Mouse (Mus musculus) embryonic facial prominence, embryonic 10.5 days (tissue): ENCODE data around the gene Cbfa2t2. TPM values are rescaled to one million over a fixed set of nuclear protein-coding genes. Genes with fewer than 3 reads are reported as not detected.
A peak's percentile ranks its signal among the peaks of the same experiment; 100 is the strongest.

Source experiments
- DNase-seq: peaks from one replicate; pipeline ENCODE4 v3.0.0-alpha.2; 2017; ENCODE audit warnings: low spot score
- H3K27ac ChIP-seq: fragments of 300-500 bp; sonication (generic); replicated peaks from 2 replicates; pipeline ENCODE4 v1.5.1; 2016; ENCODE audit warnings: mild to moderate bottlenecking
- H3K27me3 ChIP-seq: fragments of 300-500 bp; sonication (generic); replicated peaks from 2 replicates; pipeline ENCODE4 v1.6.1; 2016; ENCODE audit warnings: low read depth, mild to moderate bottlenecking; ENCODE audit not compliant: poor library complexity, severe bottlenecking
- H3K36me3 ChIP-seq: fragments of 300-500 bp; sonication (generic); replicated peaks from 2 replicates; pipeline ENCODE4 v1.6.1; 2016; ENCODE audit warnings: mild to moderate bottlenecking, moderate library complexity
- H3K4me1 ChIP-seq: fragments of 300-500 bp; sonication (generic); 2 replicates; pipeline ENCODE4 v1.6.1; 2016
- H3K4me3 ChIP-seq: fragments of 300-500 bp; sonication (generic); 2 replicates; pipeline ENCODE4 v1.5.1; 2016; ENCODE audit warnings: mild to moderate bottlenecking, moderate library complexity
- H3K9me3 ChIP-seq: fragments of 300-500 bp; sonication (generic); 2 replicates; pipeline ENCODE4 v1.6.1; 2016; ENCODE audit warnings: mild to moderate bottlenecking
- WGBS: fragments of 180-500 bp; shearing (Covaris S2); methylation state at CpG from one replicate; pipeline ENCODE4 v1.1.7; 2016; 5-methylcytosine and 5-hydroxymethylcytosine counted together
- polyA plus RNA-seq: library from polyadenylated mRNA; unstranded; fragments of >200 nt; fragmentation: Nextera tagmentation; extraction: Ambion mirVana; gene quantifications from 2 replicates; pipeline ENCODE4 v1.2.1, GENCODE M21; 2016

Gene Cbfa2t2
- polyA plus RNA-seq, 1 experiment from 2014 or later, result 68.8 TPM

DNA sequence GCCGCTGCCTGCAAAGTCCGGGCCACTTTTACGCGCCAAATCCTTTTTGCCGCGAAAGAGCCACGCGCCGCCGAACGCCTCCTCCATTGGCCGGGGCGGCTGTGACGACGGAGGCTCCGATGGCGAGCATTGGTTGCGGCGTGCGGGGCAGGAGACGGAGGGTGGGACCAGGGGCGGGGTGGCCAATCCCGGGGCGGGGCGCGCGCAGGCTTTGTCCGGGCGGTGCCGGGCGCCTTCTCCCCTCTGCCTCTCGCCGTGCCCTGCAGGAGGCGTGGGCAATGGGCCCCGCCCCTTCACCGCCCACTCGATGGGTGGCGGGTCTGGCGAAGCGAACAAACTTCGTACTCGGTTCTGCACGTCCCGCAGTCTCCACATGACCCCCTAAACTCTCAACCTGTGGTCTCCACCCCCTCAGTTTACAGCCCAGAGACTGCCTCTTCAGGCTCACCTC, 133.6 kb downstream of the Cbfa2t2 start, which contains the start of gene E2f1:
Gene E2f1, minus strand, starts transcription at position 57 of the 451 bp plus-strand sequence.
- 0 out of 2 replicates have a peak, but pooled peaks cover 4% of the 10 kb centered on the region for H3K36me3 ChIP-seq
- no peaks in the 10 kb centered on the region for H3K9me3 ChIP-seq
- peaks cover 52% of the 10 kb centered on the region for H3K4me1 ChIP-seq
- peak within 1 kb of the TSS; percentile 90 for H3K4me3 ChIP-seq
- WGBS, result under 1% methylated on average over 44 of the region's 44 CpGs
- H3K27me3 ChIP-seq, result no peaks in the 10 kb centered on the region
- DNase-seq, result peak; percentile 100
- peak within 1 kb of the TSS; percentile 97 for H3K27ac ChIP-seq

GRCm38 (mm10) chr2:154570666-154571065, 134.4 kb downstream of the Cbfa2t2 start:
- 79% methylated on average over 4 of the region's 4 CpGs for WGBS
- Histone ChIP-seq H3K9me3 (no peaks in the 10 kb centered on the region), H3K4me1 (peaks cover 48% of the 10 kb centered on the region), H3K36me3 (no peaks in the 10 kb centered on the region), H3K4me3 (peak overlapping the region; percentile 90), H3K27me3 (no peaks in the 10 kb centered on the region), H3K27ac (no peak overlapping the region; the same call in 1 of the 2 replicates)
- DNase-seq, result no peak

DNA sequence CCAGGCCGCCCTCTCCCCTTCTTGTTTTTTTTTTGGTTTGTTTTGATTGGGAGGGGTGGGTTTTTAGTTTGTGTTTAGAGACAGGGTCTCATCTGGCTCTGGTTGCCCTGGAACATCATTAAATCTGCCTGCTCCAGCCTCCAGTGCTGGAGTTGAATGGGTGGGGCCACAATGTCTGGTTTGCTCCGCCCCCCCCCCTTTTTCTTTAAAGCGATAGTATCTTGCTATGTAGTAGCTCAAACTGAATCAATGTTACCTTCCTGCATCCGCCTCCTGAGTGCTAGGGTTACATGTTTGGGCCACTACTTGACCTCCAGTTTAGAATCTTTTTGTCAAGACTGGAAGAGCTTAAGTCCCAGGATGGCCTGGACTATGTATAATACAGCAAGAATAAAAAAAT, 135.0 kb downstream of the Cbfa2t2 start:
- no peaks in the 10 kb centered on the region for H3K27me3 ChIP-seq
- WGBS, result 81% methylated on average over 4 of the region's 4 CpGs
- H3K27ac ChIP-seq, result no peak overlapping the region
- H3K36me3 ChIP-seq, result no peaks in the 10 kb centered on the region
- H3K9me3 ChIP-seq, result no peaks in the 10 kb centered on the region
- H3K4me3 ChIP-seq, result no peak overlapping the region
- no peak for DNase-seq
- H3K4me1 ChIP-seq, result peaks cover 44% of the 10 kb centered on the region

DNA sequence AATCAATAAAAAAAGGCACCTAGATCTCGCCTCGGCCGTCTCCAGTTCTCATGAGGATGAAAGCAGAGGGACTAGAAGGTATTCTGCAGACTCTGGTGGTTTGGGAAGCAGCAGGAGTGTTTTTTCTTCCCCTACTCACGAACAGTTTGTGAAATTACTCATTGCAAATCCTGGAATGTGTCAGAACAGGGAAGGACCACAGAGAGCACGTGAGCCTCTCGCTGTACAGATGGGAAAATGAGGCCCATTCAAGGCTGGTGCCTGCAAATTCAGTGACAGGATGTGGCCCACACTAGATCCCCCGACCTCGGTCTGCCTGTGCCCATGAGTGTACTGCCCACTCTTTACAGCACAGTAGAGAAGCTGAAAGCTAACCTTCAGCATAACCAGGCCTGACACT, 135.7 kb downstream of the Cbfa2t2 start:
- H3K27ac ChIP-seq, result no peak overlapping the region
- no peaks in the 10 kb centered on the region for H3K27me3 ChIP-seq
- peaks cover 44% of the 10 kb centered on the region for H3K4me1 ChIP-seq
- no peaks in the 10 kb centered on the region for H3K36me3 ChIP-seq
- DNase-seq, result no peak
- no peak overlapping the region for H3K4me3 ChIP-seq
- H3K9me3 ChIP-seq, result no peaks in the 10 kb centered on the region
- WGBS, result 82% methylated on average over 8 of the region's 8 CpGs

DNA sequence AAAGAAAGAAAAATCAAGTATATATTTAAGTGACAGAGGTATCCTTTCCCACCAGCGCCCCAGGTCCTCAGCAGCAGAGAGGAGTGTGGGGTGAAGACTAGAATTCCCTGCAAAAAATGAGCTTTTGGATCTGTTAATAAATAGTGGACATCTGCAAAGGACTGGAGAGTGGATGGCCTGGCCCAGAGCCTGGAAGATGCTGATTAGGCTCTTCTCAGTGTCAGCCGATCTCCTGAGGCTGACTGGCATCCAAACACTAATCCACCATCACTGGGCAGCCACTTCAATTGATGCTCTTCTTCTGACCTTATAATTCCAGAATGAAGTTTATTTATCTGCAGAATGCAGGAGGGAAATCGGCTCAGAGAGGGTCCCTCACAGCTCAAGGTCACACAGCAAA, 136.7 kb downstream of the Cbfa2t2 start:
- Histone ChIP-seq H3K4me3 (no peak overlapping the region), H3K27me3 (no peaks in the 10 kb centered on the region), H3K36me3 (no peaks in the 10 kb centered on the region), H3K9me3 (no peaks in the 10 kb centered on the region), H3K27ac (no peak overlapping the region), H3K4me1 (peaks cover 44% of the 10 kb centered on the region)
- no peak for DNase-seq
- 89% methylated on average over 3 of the region's 3 CpGs for WGBS

DNA sequence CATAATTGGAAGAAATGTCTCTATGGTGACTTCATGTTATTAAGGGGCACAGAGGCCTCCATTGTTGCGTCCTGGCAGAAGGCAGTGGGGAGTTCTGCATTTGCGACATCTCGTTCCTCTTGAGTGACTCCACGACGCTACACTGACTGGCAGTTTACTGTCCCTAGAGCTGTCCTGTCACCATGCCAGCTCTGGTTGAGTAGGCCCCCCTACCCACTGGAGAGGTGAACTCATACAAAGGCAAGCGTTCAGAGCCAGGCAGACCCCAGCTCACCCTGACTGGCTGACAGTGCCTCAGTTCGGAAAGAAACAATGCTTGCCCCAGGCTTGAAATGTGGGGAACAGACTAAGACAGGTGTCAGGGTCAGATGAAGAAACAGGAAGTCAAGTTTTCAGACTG, 138.0 kb downstream of the Cbfa2t2 start:
- Histone ChIP-seq H3K27me3 (no peaks in the 10 kb centered on the region), H3K27ac (no peak overlapping the region), H3K36me3 (no peaks in the 10 kb centered on the region), H3K9me3 (no peaks in the 10 kb centered on the region), H3K4me1 (peaks cover 31% of the 10 kb centered on the region), H3K4me3 (no peak overlapping the region)
- 55% methylated on average over 7 of the region's 7 CpGs for WGBS
- DNase-seq, result no peak

DNA sequence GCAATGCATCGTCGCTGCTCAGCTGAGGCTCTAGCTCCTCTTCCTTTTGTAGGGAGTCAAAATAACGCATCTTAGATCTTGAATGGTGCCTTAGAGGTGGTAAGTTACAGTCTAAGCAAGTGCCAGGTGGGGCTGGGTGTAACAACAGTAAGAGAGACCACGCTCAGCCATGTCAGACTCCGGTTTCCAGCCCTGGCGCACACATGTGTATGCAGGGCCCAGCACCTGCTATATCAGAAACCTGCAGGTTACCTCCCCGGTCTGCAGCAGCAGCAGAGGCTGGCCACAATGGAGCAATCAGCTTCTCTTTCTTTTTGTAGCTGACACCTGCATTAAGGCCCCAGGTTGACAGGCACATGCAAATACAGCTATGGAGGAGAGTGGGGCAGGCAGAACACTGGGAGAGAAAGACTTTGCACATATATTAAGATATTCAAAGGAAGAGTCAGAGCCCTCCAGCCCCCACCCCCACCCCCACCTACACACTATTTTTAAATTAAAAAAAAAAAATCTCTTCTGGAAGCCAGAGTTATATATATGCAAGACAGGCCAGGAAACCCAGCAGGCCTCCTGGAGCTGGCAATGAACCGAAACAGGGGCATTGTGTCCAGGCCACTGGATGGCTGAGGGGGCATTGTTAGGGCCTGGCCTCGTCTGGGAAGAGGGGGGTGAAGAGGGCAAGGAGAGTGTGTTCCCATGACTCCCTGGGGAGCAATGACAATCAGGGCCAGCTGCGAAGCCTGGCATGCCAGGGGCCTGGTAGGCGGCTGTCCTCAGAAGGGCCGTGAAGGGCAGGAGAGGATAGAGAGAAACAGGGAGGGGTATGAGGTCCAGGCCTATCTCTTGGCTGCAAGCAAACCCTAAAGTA, 140.8 kb downstream of the Cbfa2t2 start:
- Histone ChIP-seq H3K4me3 (no peak overlapping the region), H3K4me1 (peaks cover 21% of the 10 kb centered on the region), H3K27me3 (no peaks in the 10 kb centered on the region), H3K27ac (peak overlapping the region; percentile 57), H3K36me3 (no peaks in the 10 kb centered on the region), H3K9me3 (no peaks in the 10 kb centered on the region)
- peak; percentile 32 for DNase-seq
- 41% methylated on average over 12 of the region's 12 CpGs for WGBS

DNA sequence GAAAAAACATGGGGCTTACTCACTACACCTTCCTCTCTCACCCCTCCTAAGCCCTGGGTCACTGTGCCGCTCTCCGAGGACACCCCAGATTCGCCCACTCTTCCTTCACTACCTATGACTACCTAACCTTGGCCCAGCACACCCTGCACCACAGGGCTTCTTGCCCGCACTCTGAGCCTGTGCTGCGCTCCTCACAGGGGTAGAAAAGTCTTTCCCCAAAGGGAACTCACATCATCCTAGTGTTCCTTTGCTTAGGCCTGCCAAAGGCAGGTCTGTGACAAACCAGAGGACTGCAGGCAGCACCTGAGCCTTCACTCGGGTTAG, 141.4 kb downstream of the Cbfa2t2 start:
- Histone ChIP-seq H3K9me3 (no peaks in the 10 kb centered on the region), H3K27ac (peak overlapping the region; percentile 57), H3K4me1 (peaks cover 21% of the 10 kb centered on the region), H3K4me3 (no peak overlapping the region), H3K36me3 (no peaks in the 10 kb centered on the region), H3K27me3 (no peaks in the 10 kb centered on the region)
- 76% methylated on average over 6 of the region's 6 CpGs for WGBS
- no peak for DNase-seq

DNA sequence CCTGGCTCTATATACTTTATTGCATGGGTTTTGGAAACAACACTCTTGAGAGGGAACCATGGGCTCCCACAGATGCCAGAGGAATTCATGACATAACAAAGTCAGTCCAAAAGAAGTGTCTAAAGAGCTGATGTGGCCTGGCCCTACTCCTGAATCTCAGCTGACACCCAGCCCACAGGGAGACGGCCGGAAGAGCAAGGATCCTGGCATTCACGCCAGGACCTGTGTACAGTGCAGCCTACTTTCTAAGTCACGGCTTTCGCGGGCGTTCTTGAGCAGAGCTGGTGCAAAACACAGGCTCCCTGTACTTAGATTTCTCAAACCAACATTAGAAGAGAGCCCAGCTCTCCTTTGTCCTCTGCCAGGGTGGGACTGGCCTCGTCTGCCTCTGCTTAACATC, 144.3 kb downstream of the Cbfa2t2 start:
- H3K4me3 ChIP-seq, result no peak overlapping the region
- WGBS, result 85% methylated on average over 8 of the region's 8 CpGs
- peaks cover 33% of the 10 kb centered on the region for H3K4me1 ChIP-seq
- H3K27ac ChIP-seq, result 0 out of 2 replicates have a peak overlapping the region, but pooled peaks have one; percentile 14
- no peaks in the 10 kb centered on the region for H3K36me3 ChIP-seq
- H3K9me3 ChIP-seq, result no peaks in the 10 kb centered on the region
- DNase-seq, result no peak
- H3K27me3 ChIP-seq, result 0 out of 2 replicates have a peak, but pooled peaks cover 5% of the 10 kb centered on the region

- DNase-seq, result no peak
- Histone ChIP-seq H3K27ac (no peak overlapping the region), H3K9me3 (no peaks in the 10 kb centered on the region), H3K4me1 (peaks cover 33% of the 10 kb centered on the region), H3K4me3 (no peak overlapping the region), H3K27me3 (0 out of 2 replicates have a peak, but pooled peaks cover 5% of the 10 kb centered on the region), H3K36me3 (no peaks in the 10 kb centered on the region)
- WGBS, result 98% methylated on average over 1 of the region's 1 CpGs
Measured at GRCm38 (mm10) chr2:154581421-154581820, 145.1 kb downstream of the Cbfa2t2 start.

- Histone ChIP-seq H3K4me1 (peaks cover 18% of the 10 kb centered on the region), H3K4me3 (no peak overlapping the region), H3K36me3 (peaks cover 3% of the 10 kb centered on the region), H3K27ac (peak overlapping the region; percentile 44; the same call in 1 of the 2 replicates), H3K27me3 (0 out of 2 replicates have a peak, but pooled peaks cover 5% of the 10 kb centered on the region), H3K9me3 (no peaks in the 10 kb centered on the region)
- no peak for DNase-seq
- 74% methylated on average over 15 of the region's 15 CpGs for WGBS
Measured at GRCm38 (mm10) chr2:154583906-154584872, 147.9 kb downstream of the Cbfa2t2 start.

GRCm38 (mm10) chr2:154584931-154585601, 148.8 kb downstream of the Cbfa2t2 start:
- H3K36me3 ChIP-seq, result peaks cover 3% of the 10 kb centered on the region
- H3K27ac ChIP-seq, result 0 out of 2 replicates have a peak overlapping the region, but pooled peaks have one; percentile 10
- 74% methylated on average over 17 of the region's 17 CpGs for WGBS
- H3K27me3 ChIP-seq, result 0 out of 2 replicates have a peak, but pooled peaks cover 5% of the 10 kb centered on the region
- no peak for DNase-seq
- no peaks in the 10 kb centered on the region for H3K9me3 ChIP-seq
- H3K4me3 ChIP-seq, result no peak overlapping the region
- H3K4me1 ChIP-seq, result peaks cover 18% of the 10 kb centered on the region
